Mouse (Mus musculus) lung, postnatal 0 days (tissue): ENCODE measurements at regions not wholly inside any gene's neighbourhood (a gene's known extent, or its start where the extent isn't known, plus 50 kb on each side); places are given as distances from the start of the nearest gene placed in this dataset.

Experiments
- CTCF ChIP-seq: IDR thresholded peaks from 2 replicates; pipeline ENCODE4 v1.5.1; 2016; ENCODE audit warnings: antibody characterized with exemption, mild to moderate bottlenecking
- EP300 ChIP-seq: IDR thresholded peaks from 2 replicates; pipeline ENCODE4 v1.6.1; 2016; ENCODE audit warnings: antibody characterized with exemption, mild to moderate bottlenecking, control low read depth

- TF ChIP-seq CTCF, result no peak
- TF ChIP-seq EP300, result no peak
These were observed 255.7 kb downstream of the Stim2 start for GRCm38 (mm10) chr5:54254005-54254404.
